In the genomic region with DNA sequence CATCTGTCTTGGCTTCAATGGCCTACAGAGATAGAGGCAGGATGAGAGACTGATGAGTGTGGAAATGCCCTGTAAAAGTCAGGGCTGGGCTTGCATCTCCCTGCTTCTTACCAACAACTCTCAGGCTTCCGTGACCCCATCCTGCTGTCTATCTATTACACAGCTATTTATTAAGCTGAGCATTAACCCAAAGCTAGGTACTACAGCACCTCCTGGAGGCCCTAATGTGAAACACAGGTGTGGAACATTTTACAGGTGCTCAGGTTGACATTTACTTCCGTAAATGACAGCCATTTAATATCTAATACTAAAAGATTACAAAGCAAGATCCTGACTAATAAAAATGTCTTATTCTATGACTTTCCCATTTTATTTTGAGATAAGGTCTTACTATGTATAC, we compare ENCODE assay signal across 18 mouse cellular contexts. TPM values are rescaled to one million over a fixed set of nuclear protein-coding genes. Genes with fewer than 3 reads are reported as not detected.
DNase-seq lines count a peak whose midpoint lies in the region; ATAC-seq and TF ChIP-seq lines count a peak whose summit lies in the region.
"Had no signal": no experiment of that assay in that cellular context is flagged by ENCODE, and none has a peak within 500 bp of the region (broad histone marks: within the 10 kb centered on the region; RNA-seq: fewer than 3 reads in every experiment).

No protein-coding gene starts in this region.

- H3K9me3 ChIP-seq in kidney, postnatal 0 days (replicated peaks; ENCODE audit: low read length) = no peaks in the 10 kb centered on the region
- no peaks in the 10 kb centered on the region for H3K9me3 ChIP-seq in forebrain, embryonic 11.5 days (ENCODE audit: control insufficient read depth, low read length)
- H3K9me3 ChIP-seq: embryonic facial prominence, embryonic 13.5 days; forebrain, embryonic 10.5 days; G1E; liver, embryonic 13.5 days; midbrain, embryonic 15.5 days; neural tube, embryonic 13.5 days had no signal

- H3K4me1 ChIP-seq in kidney, postnatal 0 days (replicated peaks; ENCODE audit: insufficient read depth, low read length) = no peaks in the 10 kb centered on the region
- no peaks in the 10 kb centered on the region for H3K4me1 ChIP-seq in forebrain, embryonic 11.5 days (replicated peaks; ENCODE audit: control insufficient read depth, insufficient read depth, low read length)
- H3K4me1 ChIP-seq: forebrain, embryonic 10.5 days had no signal

- no peaks in the 10 kb centered on the region for H3K36me3 ChIP-seq in kidney, postnatal 0 days (ENCODE audit: insufficient read depth, low read length)
- H3K36me3 ChIP-seq in forebrain, embryonic 11.5 days (ENCODE audit: control insufficient read depth, insufficient read depth, low read length) = no peaks in the 10 kb centered on the region; the same call in 1 of the 2 replicates
- H3K36me3 ChIP-seq: liver, embryonic 13.5 days; midbrain, embryonic 15.5 days; neural tube, embryonic 13.5 days had no signal

- no peak for DNase-seq in kidney, postnatal 0 days (ENCODE audit: low spot score)
- no peak for DNase-seq in kidney, adult 11 months
- peak; percentile 46 for DNase-seq in A20 (ENCODE audit: low read depth, low spot score)
- peak; percentile 56 for DNase-seq in CD4-positive, CD25-positive, alpha-beta regulatory T cell, adult 2 months (ENCODE audit: low read depth, low spot score)
- peak; percentile 32 for DNase-seq in ZHBTc4 (ENCODE audit: low read depth, low spot score)
- no peak for DNase-seq in forebrain, embryonic 11.5 days (ENCODE audit: low spot score)
- no peak for DNase-seq in left cerebral cortex, postnatal 14 days (ENCODE audit: low spot score in 2 of 2)
- DNase-seq in frontal cortex, postnatal 14 days (ENCODE audit: low spot score in 2 of 2) = no peak
- DNase-seq: heart, postnatal 14 days; liver, embryonic 13.5 days; thymus, postnatal 36 days had no signal

- H3K4me2 ChIP-seq in kidney, postnatal 0 days (ENCODE audit: low read length) = no peak overlapping the region
- H3K4me2 ChIP-seq in forebrain, embryonic 11.5 days (ENCODE audit: low read depth, low read length, severe bottlenecking) = no peak overlapping the region
- H3K4me2 ChIP-seq: embryonic facial prominence, embryonic 13.5 days; liver, embryonic 13.5 days; midbrain, embryonic 15.5 days; neural tube, embryonic 13.5 days had no signal

- H3K9ac ChIP-seq in kidney, postnatal 0 days (ENCODE audit: low read depth, low read length) = no peak overlapping the region
- H3K9ac ChIP-seq in forebrain, embryonic 11.5 days (ENCODE audit: low read length) = no peak overlapping the region
- H3K9ac ChIP-seq: embryonic facial prominence, embryonic 13.5 days; liver, embryonic 13.5 days; midbrain, embryonic 15.5 days; neural tube, embryonic 13.5 days had no signal

- no peak for ATAC-seq in kidney, postnatal 0 days (replicated peaks; ENCODE audit: low FRiP score, low read depth)
- no peak for ATAC-seq in forebrain, embryonic 11.5 days (replicated peaks; ENCODE audit: low FRiP score)
- ATAC-seq: hindbrain, embryonic 16.5 days; midbrain, embryonic 15.5 days had no signal

- H3K27me3 ChIP-seq in kidney, postnatal 0 days (ENCODE audit: insufficient read depth, low read length) = no peaks in the 10 kb centered on the region
- H3K27me3 ChIP-seq in forebrain, embryonic 11.5 days (ENCODE audit: control insufficient read depth, insufficient read depth, low read length) = no peaks in the 10 kb centered on the region
- H3K27me3 ChIP-seq: embryonic facial prominence, embryonic 13.5 days; liver, embryonic 13.5 days; midbrain, embryonic 15.5 days; neural tube, embryonic 13.5 days had no signal

- peak; percentile 47; the same call in 1 of the 2 replicates for TF ChIP-seq CTCF in kidney, postnatal 0 days (IDR thresholded peaks at IDR 0.05; ENCODE audit: low read depth)

- no peak overlapping the region for H3K4me3 ChIP-seq in kidney, postnatal 0 days (replicated peaks; ENCODE audit: low read depth, low read length)
- H3K4me3 ChIP-seq in forebrain, embryonic 11.5 days (ENCODE audit: low read depth, low read length) = no peak overlapping the region
- H3K4me3 ChIP-seq: embryonic facial prominence, embryonic 13.5 days; forebrain, embryonic 10.5 days; liver, embryonic 13.5 days; midbrain, embryonic 15.5 days; neural tube, embryonic 13.5 days had no signal

- intact Hi-C loops in left cerebral cortex, postnatal 14 days (cut with DNase I) = no loop called here

- H3K27ac ChIP-seq in kidney, postnatal 0 days = no peak overlapping the region
- H3K27ac ChIP-seq in forebrain, embryonic 11.5 days (ENCODE audit: low read depth, low read length) = no peak overlapping the region
- H3K27ac ChIP-seq: embryonic facial prominence, embryonic 13.5 days; forebrain, embryonic 10.5 days; liver, embryonic 13.5 days; macrophage; midbrain, embryonic 15.5 days; neural tube, embryonic 13.5 days had no signal

- WGBS in kidney, postnatal 0 days = 94% methylated on average over 2 of the region's 2 CpGs
- 96% methylated on average over 2 of the region's 2 CpGs for WGBS in forebrain, embryonic 11.5 days

RNA-seq across cellular contexts. Expression of a gene that starts 29.5 kb away (rescaled TPM):
- 472 and 558 TPM in 2 replicates for polyA plus RNA-seq in kidney, postnatal 0 days (2015; fragmentation: Nextera tagmentation; extraction: Ambion mirVana)
- 397 and 414 TPM in 2 replicates for polyA plus RNA-seq in forebrain, embryonic 11.5 days (2014; fragmentation: Nextera tagmentation; extraction: Ambion mirVana)
- total RNA-seq in left cerebral cortex, postnatal 14 days (2021) = 100 to 1,000 TPM; 430 to 476 TPM

RNA-seq across cellular contexts. Expression of a gene that starts 29.7 kb away (rescaled TPM):
- polyA plus RNA-seq in kidney, postnatal 0 days (2015; fragmentation: Nextera tagmentation; extraction: Ambion mirVana) = 18.0 and 18.1 TPM in 2 replicates
- 12.6 and 13.8 TPM in 2 replicates for polyA plus RNA-seq in forebrain, embryonic 11.5 days (2014; fragmentation: Nextera tagmentation; extraction: Ambion mirVana)
- total RNA-seq in left cerebral cortex, postnatal 14 days (2021) = 10 to 100 TPM; 95.0 to 98.3 TPM

RNA-seq across cellular contexts. Expression of a gene that starts 31.0 kb away (rescaled TPM):
- polyA plus RNA-seq in kidney, postnatal 0 days (2015; fragmentation: Nextera tagmentation; extraction: Ambion mirVana) = 118 and 122 TPM in 2 replicates
- 65.5 and 65.7 TPM in 2 replicates for polyA plus RNA-seq in forebrain, embryonic 11.5 days (2014; fragmentation: Nextera tagmentation; extraction: Ambion mirVana)
- 100 to 1,000 TPM; 119 to 127 TPM for total RNA-seq in left cerebral cortex, postnatal 14 days (2021)

Comparison
In these comparisons a context has a peak if more than half of its experiments do, and no peak if none do; other contexts are left out.
1. DNase-seq: peak in A20 (single experiment), CD4-positive, CD25-positive, alpha-beta regulatory T cell, adult 2 months (single experiment) and ZHBTc4 (single experiment); none in kidney, postnatal 0 days (single experiment), kidney, adult 11 months (single experiment), forebrain, embryonic 11.5 days (single experiment), left cerebral cortex, postnatal 14 days (0 of 2) and frontal cortex, postnatal 14 days (0 of 2).